Mouse (Mus musculus): ENCODE results near the gene Trim16. TPM values are rescaled to one million over a fixed set of nuclear protein-coding genes. Genes with fewer than 3 reads are reported as not detected.
A peak's percentile ranks its signal among the peaks of the same experiment; 100 is the strongest.

Trim16 gene
- polyA plus RNA-seq, 1 experiment from 2014 or later, result 9.6 TPM

GRCm38 (mm10) chr11:62844562-62844961, 24.5 kb downstream of the Trim16 start:
- no peak for ATAC-seq (ENCODE audit: low read depth)
- H3K9me3 ChIP-seq, result no peaks in the 10 kb centered on the region
- 88% methylated on average over 5 of the region's 5 CpGs for WGBS
- peaks cover 9% of the 10 kb centered on the region; the same call in 1 of the 2 replicates for H3K36me3 ChIP-seq
- H3K4me1 ChIP-seq (replicated peaks), result peaks cover 5% of the 10 kb centered on the region
- H3K27ac ChIP-seq (replicated peaks), result no peak overlapping the region
- no peaks in the 10 kb centered on the region for H3K27me3 ChIP-seq
- no peak overlapping the region for H3K9ac ChIP-seq
- H3K4me3 ChIP-seq, result no peak overlapping the region
- no peak overlapping the region for H3K4me2 ChIP-seq

- H3K27me3 ChIP-seq, result no peaks in the 10 kb centered on the region
- no peak overlapping the region for H3K4me3 ChIP-seq
- H3K9ac ChIP-seq, result no peak overlapping the region
- H3K36me3 ChIP-seq, result peaks cover 3% of the 10 kb centered on the region; the same call in 1 of the 2 replicates
- no peak overlapping the region for H3K27ac ChIP-seq (replicated peaks)
- no peak overlapping the region for H3K4me2 ChIP-seq
- ATAC-seq (ENCODE audit: low read depth), result no peak
- H3K4me1 ChIP-seq (replicated peaks), result peaks cover 5% of the 10 kb centered on the region
- 73% methylated on average over 3 of the region's 3 CpGs for WGBS
- no peaks in the 10 kb centered on the region for H3K9me3 ChIP-seq
Observed at GRCm38 (mm10) chr11:62845730-62846129, 25.7 kb downstream of the Trim16 start.

- H3K4me2 ChIP-seq, result peak within 1 kb of the TSS; percentile 43
- peaks cover 5% of the 10 kb centered on the region for H3K4me1 ChIP-seq (replicated peaks)
- no peak for ATAC-seq (ENCODE audit: low read depth)
- 33% methylated on average over 12 of the region's 12 CpGs for WGBS
- no peak within 1 kb of the TSS for H3K4me3 ChIP-seq
- no peak within 1 kb of the TSS for H3K27ac ChIP-seq (replicated peaks)
- no peak within 1 kb of the TSS for H3K9ac ChIP-seq
- no peaks in the 10 kb centered on the region for H3K27me3 ChIP-seq
- H3K36me3 ChIP-seq, result no peaks in the 10 kb centered on the region
- no peaks in the 10 kb centered on the region for H3K9me3 ChIP-seq
Observed at GRCm38 (mm10) chr11:62846961-62847654, 27.1 kb downstream of the Trim16 start, which contains the start of gene Fbxw10. Gene Fbxw10, plus strand, starts transcription at chr11:62847069.

- Histone ChIP-seq H3K36me3 (no peaks in the 10 kb centered on the region), H3K9ac (no peak overlapping the region), H3K27ac (replicated peaks) (no peak overlapping the region), H3K4me1 (replicated peaks) (peaks cover 5% of the 10 kb centered on the region), H3K4me2 (no peak overlapping the region), H3K9me3 (no peaks in the 10 kb centered on the region), H3K27me3 (no peaks in the 10 kb centered on the region), H3K4me3 (no peak overlapping the region)
- WGBS, result 66% methylated on average over 4 of the region's 4 CpGs
- no peak for ATAC-seq (ENCODE audit: low read depth)
Observed at GRCm38 (mm10) chr11:62847655-62848191, 27.7 kb downstream of the Trim16 start.

GRCm38 (mm10) chr11:62848301-62848700, 28.3 kb downstream of the Trim16 start:
- no peaks in the 10 kb centered on the region for H3K27me3 ChIP-seq
- no peak overlapping the region for H3K4me2 ChIP-seq
- H3K4me1 ChIP-seq (replicated peaks), result peaks cover 5% of the 10 kb centered on the region
- H3K4me3 ChIP-seq, result no peak overlapping the region
- no peaks in the 10 kb centered on the region for H3K9me3 ChIP-seq
- no peak overlapping the region for H3K9ac ChIP-seq
- H3K27ac ChIP-seq (replicated peaks), result no peak overlapping the region
- 72% methylated on average over 2 of the region's 2 CpGs for WGBS
- no peaks in the 10 kb centered on the region for H3K36me3 ChIP-seq
- no peak for ATAC-seq (ENCODE audit: low read depth)

GRCm38 (mm10) chr11:62851199-62851598, 31.2 kb downstream of the Trim16 start:
- WGBS, result 84% methylated on average over 1 of the region's 1 CpGs
- H3K9me3 ChIP-seq, result no peaks in the 10 kb centered on the region
- no peak for ATAC-seq (ENCODE audit: low read depth)

GRCm38 (mm10) chr11:62853334-62853733, 33.3 kb downstream of the Trim16 start:
- no peaks in the 10 kb centered on the region for H3K36me3 ChIP-seq
- no peaks in the 10 kb centered on the region for H3K4me1 ChIP-seq (replicated peaks)
- H3K27ac ChIP-seq (replicated peaks), result no peak overlapping the region
- H3K27me3 ChIP-seq, result no peaks in the 10 kb centered on the region
- no peaks in the 10 kb centered on the region for H3K9me3 ChIP-seq
- no peak overlapping the region for H3K4me3 ChIP-seq
- 94% methylated on average over 6 of the region's 6 CpGs for WGBS
- no peak overlapping the region for H3K9ac ChIP-seq
- no peak for ATAC-seq (ENCODE audit: low read depth)
- no peak overlapping the region for H3K4me2 ChIP-seq

More at GRCm38 (mm10) chr11:62851199-62851598, 31.2 kb downstream of the Trim16 start:
- no peaks in the 10 kb centered on the region for H3K27me3 ChIP-seq
- no peak overlapping the region for H3K4me3 ChIP-seq
- no peak overlapping the region for H3K9ac ChIP-seq
- peaks cover 5% of the 10 kb centered on the region for H3K4me1 ChIP-seq (replicated peaks)
- H3K27ac ChIP-seq (replicated peaks), result no peak overlapping the region
- no peaks in the 10 kb centered on the region for H3K36me3 ChIP-seq
- H3K4me2 ChIP-seq, result no peak overlapping the region

- no peak overlapping the region for H3K9ac ChIP-seq
- no peak overlapping the region for H3K27ac ChIP-seq (replicated peaks)
- no peaks in the 10 kb centered on the region for H3K27me3 ChIP-seq
- no peaks in the 10 kb centered on the region for H3K36me3 ChIP-seq
- H3K4me1 ChIP-seq (replicated peaks), result no peaks in the 10 kb centered on the region
- 68% methylated on average over 4 of the region's 4 CpGs for WGBS
- no peak for ATAC-seq (ENCODE audit: low read depth)
- H3K4me3 ChIP-seq, result no peak overlapping the region
- H3K4me2 ChIP-seq, result no peak overlapping the region
- no peaks in the 10 kb centered on the region for H3K9me3 ChIP-seq
Observed at GRCm38 (mm10) chr11:62865562-62865961, 45.5 kb downstream of the Trim16 start.

- no peaks in the 10 kb centered on the region for H3K4me1 ChIP-seq (replicated peaks)
- H3K27ac ChIP-seq (replicated peaks), result no peak overlapping the region
- H3K4me3 ChIP-seq, result no peak overlapping the region
- WGBS, result 88% methylated on average over 7 of the region's 7 CpGs
- H3K36me3 ChIP-seq, result no peaks in the 10 kb centered on the region
- no peak overlapping the region for H3K4me2 ChIP-seq
- no peaks in the 10 kb centered on the region for H3K9me3 ChIP-seq
- no peak overlapping the region for H3K9ac ChIP-seq
- no peaks in the 10 kb centered on the region for H3K27me3 ChIP-seq
- ATAC-seq (ENCODE audit: low read depth), result no peak
Observed at GRCm38 (mm10) chr11:62866685-62867084, 46.7 kb downstream of the Trim16 start.

GRCm38 (mm10) chr11:62869201-62869600, 49.2 kb downstream of the Trim16 start:
- no peaks in the 10 kb centered on the region for H3K27me3 ChIP-seq
- H3K9ac ChIP-seq, result no peak overlapping the region
- no peak overlapping the region for H3K27ac ChIP-seq (replicated peaks)
- 76% methylated on average over 5 of the region's 5 CpGs for WGBS
- H3K4me3 ChIP-seq, result no peak overlapping the region
- no peaks in the 10 kb centered on the region for H3K36me3 ChIP-seq
- H3K9me3 ChIP-seq, result no peaks in the 10 kb centered on the region
- no peaks in the 10 kb centered on the region for H3K4me1 ChIP-seq (replicated peaks)
- no peak for ATAC-seq (ENCODE audit: low read depth)
- no peak overlapping the region for H3K4me2 ChIP-seq

- no peak overlapping the region for H3K27ac ChIP-seq (replicated peaks)
- no peak for ATAC-seq (ENCODE audit: low read depth)
- no peak overlapping the region for H3K9ac ChIP-seq
- H3K36me3 ChIP-seq, result no peaks in the 10 kb centered on the region
- WGBS, result 82% methylated on average over 8 of the region's 8 CpGs
- H3K4me3 ChIP-seq, result no peak overlapping the region
- H3K4me1 ChIP-seq (replicated peaks), result no peaks in the 10 kb centered on the region
- H3K9me3 ChIP-seq, result no peaks in the 10 kb centered on the region
- no peaks in the 10 kb centered on the region for H3K27me3 ChIP-seq
- H3K4me2 ChIP-seq, result no peak overlapping the region
Observed at GRCm38 (mm10) chr11:62869715-62870371, 49.8 kb downstream of the Trim16 start.

GRCm38 (mm10) chr11:62873479-62873878, 53.4 kb downstream of the Trim16 start:
- H3K9me3 ChIP-seq, result no peaks in the 10 kb centered on the region
- no peaks in the 10 kb centered on the region for H3K4me1 ChIP-seq (replicated peaks)
- no peak overlapping the region for H3K4me2 ChIP-seq
- H3K36me3 ChIP-seq, result no peaks in the 10 kb centered on the region
- no peak overlapping the region for H3K27ac ChIP-seq (replicated peaks)
- WGBS, result 77% methylated on average over 9 of the region's 9 CpGs
- H3K27me3 ChIP-seq, result no peaks in the 10 kb centered on the region
- no peak overlapping the region for H3K4me3 ChIP-seq
- ATAC-seq (ENCODE audit: low read depth), result no peak
- H3K9ac ChIP-seq, result no peak overlapping the region
